Mouse (Mus musculus): ENCODE results near the gene Cfap97d2.

Cfap97d2 gene

GRCm38 (mm10) chr8:13687101-13687717, 18.5 kb upstream of the Cfap97d2 start:
- no peak for DNase-seq (ENCODE audit: low spot score in 2 of 2)

- DNase-seq (ENCODE audit: low spot score in 2 of 2): no peak
These were observed 17.7 kb upstream of the Cfap97d2 start for GRCm38 (mm10) chr8:13687941-13688340.

- peak in 1 of 2 experiments; percentile 39 for DNase-seq (ENCODE audit: low spot score in 2 of 2)
These were observed 17.2 kb upstream of the Cfap97d2 start for GRCm38 (mm10) chr8:13688461-13688860.

- DNase-seq (ENCODE audit: low spot score in 2 of 2): no peak
These were observed 16.4 kb upstream of the Cfap97d2 start for GRCm38 (mm10) chr8:13689331-13689730.

- no peak for DNase-seq (ENCODE audit: low spot score in 2 of 2)
These were observed 13.2 kb upstream of the Cfap97d2 start for GRCm38 (mm10) chr8:13692302-13693066.

GRCm38 (mm10) chr8:13694735-13695134, 11.0 kb upstream of the Cfap97d2 start:
- DNase-seq (ENCODE audit: low spot score in 2 of 2): no peak

- no peak for DNase-seq (ENCODE audit: low spot score in 2 of 2)
These were observed 10.4 kb upstream of the Cfap97d2 start for GRCm38 (mm10) chr8:13695203-13695867.

GRCm38 (mm10) chr8:13696157-13696556, 9.5 kb upstream of the Cfap97d2 start:
- no peak for DNase-seq (ENCODE audit: low spot score in 2 of 2)

- no peak for DNase-seq (ENCODE audit: low spot score in 2 of 2)
These were observed 8.5 kb upstream of the Cfap97d2 start for GRCm38 (mm10) chr8:13697196-13697595.

GRCm38 (mm10) chr8:13697681-13698080, 8.0 kb upstream of the Cfap97d2 start:
- no peak for DNase-seq (ENCODE audit: low spot score in 2 of 2)

GRCm38 (mm10) chr8:13698281-13698680, 7.4 kb upstream of the Cfap97d2 start:
- DNase-seq (ENCODE audit: low spot score in 2 of 2): no peak

GRCm38 (mm10) chr8:13699323-13699949, 6.3 kb upstream of the Cfap97d2 start:
- no peak for DNase-seq (ENCODE audit: low spot score in 2 of 2)

GRCm38 (mm10) chr8:13702755-13703154, 2.9 kb upstream of the Cfap97d2 start:
- no peak for DNase-seq (ENCODE audit: low spot score in 2 of 2)

- DNase-seq (ENCODE audit: low spot score in 2 of 2): no peak
These were observed 1.9 kb upstream of the Cfap97d2 start for GRCm38 (mm10) chr8:13703756-13704155.

GRCm38 (mm10) chr8:13704301-13704700, 1.4 kb upstream of the Cfap97d2 start:
- no peak for DNase-seq (ENCODE audit: low spot score in 2 of 2)

- DNase-seq (ENCODE audit: low spot score in 2 of 2): no peak
These were observed 1.2 kb downstream of the Cfap97d2 start for GRCm38 (mm10) chr8:13706918-13707317.

GRCm38 (mm10) chr8:13708514-13708913, 2.8 kb downstream of the Cfap97d2 start:
- DNase-seq (ENCODE audit: low spot score in 2 of 2): no peak

GRCm38 (mm10) chr8:13718980-13719379, 13.3 kb downstream of the Cfap97d2 start:
- DNase-seq (ENCODE audit: low spot score in 2 of 2): no peak

GRCm38 (mm10) chr8:13725722-13726121, 20.0 kb downstream of the Cfap97d2 start:
- peak in 1 of 2 experiments; percentile 25 for DNase-seq (ENCODE audit: low spot score in 2 of 2)

- no peak for DNase-seq (ENCODE audit: low spot score in 2 of 2)
These were observed 21.9 kb downstream of the Cfap97d2 start for GRCm38 (mm10) chr8:13727469-13728094.

- peak in 1 of 2 experiments; percentile 19 for DNase-seq (ENCODE audit: low spot score in 2 of 2)
These were observed 34.7 kb downstream of the Cfap97d2 start for GRCm38 (mm10) chr8:13740323-13740770.

All from urinary bladder, adult 18-20 months (tissue).